Mouse (Mus musculus): ENCODE results near the gene Hyls1.

GRCm38 (mm10) chr9:35587674-35588073 is 17.5 kb upstream of the Hyls1 start:
- TF ChIP-seq CTCF (IDR thresholded peaks at IDR 0.05; ENCODE audit: control insufficient read depth, insufficient read depth, insufficient replicate concordance, low read depth, low read length) (no peak), POLR2A (IDR thresholded peaks at IDR 0.05; ENCODE audit: control insufficient read depth, low read depth, low read length) (no peak)

All from testis, adult 2 months (tissue).